Mouse (Mus musculus) C2C12 (cell line): Measurements from ENCODE around the gene Htt.

Source experiments
- CEBPB ChIP-seq: IDR thresholded peaks from one replicate; pipeline ENCODE4 v1.6.1; 2011; ENCODE audit warnings: low read depth, mild to moderate bottlenecking, control low read depth, moderate library complexity
- CTCF ChIP-seq: IDR thresholded peaks from one replicate; pipeline ENCODE4 v1.5.1; 2011; ENCODE audit not compliant: control insufficient read depth, insufficient read depth, insufficient read length
- MYOG ChIP-seq: IDR thresholded peaks from one replicate; pipeline ENCODE4 v1.6.1; 2011; ENCODE audit not compliant: control insufficient read depth, insufficient read length; ENCODE audit errors: extremely low read depth
- USF1 ChIP-seq: IDR thresholded peaks from one replicate; pipeline ENCODE4 v1.6.1; 2011; ENCODE audit warnings: low read depth, mild to moderate bottlenecking, control low read depth, moderate library complexity

DNA sequence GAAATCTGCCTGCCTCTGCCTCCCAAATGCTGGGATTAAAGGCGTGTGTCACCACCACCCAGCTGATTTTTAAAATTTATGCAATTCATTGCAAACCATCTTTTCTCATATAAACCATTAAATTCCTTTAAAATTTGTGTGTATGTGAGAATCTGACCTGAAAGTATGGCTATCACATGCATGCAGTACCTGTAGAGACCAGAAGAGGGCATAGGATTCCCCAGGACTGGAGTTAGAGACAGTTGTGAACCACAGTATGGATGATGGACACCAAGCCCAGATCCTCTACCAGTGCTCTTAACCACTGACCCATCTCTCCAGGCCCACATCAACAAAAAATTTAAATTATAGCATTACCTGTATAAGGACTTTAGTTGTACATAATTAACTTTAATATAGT lies 171.9 kb downstream of the Htt start:
- TF ChIP-seq USF1, result no peak
- no peak for TF ChIP-seq CTCF
- TF ChIP-seq CEBPB, result no peak
- no peak for TF ChIP-seq MYOG
